Mouse (Mus musculus): ENCODE measurements at regions not wholly inside any gene's neighbourhood (a gene's known extent, or its start where the extent isn't known, plus 50 kb on each side); places are given as distances from the start of the nearest gene placed in this dataset.

DNA sequence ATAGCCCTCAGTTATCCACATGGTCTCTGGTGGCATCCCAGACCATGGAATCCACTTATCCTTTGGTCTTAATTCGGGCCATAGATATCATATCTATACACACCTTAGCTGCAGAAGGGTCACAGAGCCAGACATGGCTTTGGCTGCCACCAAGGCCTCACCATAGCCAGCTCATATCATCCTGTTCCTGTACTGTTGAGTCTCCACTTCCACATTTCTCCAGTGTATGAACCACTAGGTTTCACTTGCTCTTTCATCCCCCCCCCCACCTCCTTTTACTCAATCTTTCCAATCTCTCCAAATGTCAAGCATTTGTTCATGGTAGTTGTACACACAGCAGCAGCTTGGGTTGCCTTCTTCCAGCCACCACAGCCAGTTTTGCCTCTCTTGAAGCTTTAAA, 589.2 kb downstream of the 1190002N15Rik start:
- ATAC-seq (ENCODE audit: insufficient read depth), result no peak
- no peak overlapping the region for H3K4me3 ChIP-seq (ENCODE audit: insufficient read depth in 1 of 2, low read depth in 2 of 2, low read length in 2 of 2)
- no peak overlapping the region for H3K4me2 ChIP-seq (ENCODE audit: low read depth)
- 29% methylated on average over 1 of the region's 1 CpGs for WGBS (ENCODE audit: insufficient replicate concordance)
- DNase-seq (ENCODE audit: low read depth in 3 of 3, low spot score in 3 of 3), result no peak
- no peaks in the 10 kb centered on the region for H3K36me3 ChIP-seq (replicated peaks; ENCODE audit: control insufficient read depth, insufficient read depth, low read depth)
- TF ChIP-seq CTCF (IDR thresholded peaks at IDR 0.05; ENCODE audit: low read depth) (no peak), EP300 (IDR thresholded peaks at IDR 0.05; ENCODE audit: low read depth) (no peak)
- no peak overlapping the region for H3K27ac ChIP-seq
- H3K4me1 ChIP-seq (replicated peaks; ENCODE audit: control insufficient read depth in 2 of 2, insufficient read depth in 2 of 2, low read length in 1 of 2), result no peaks in the 10 kb centered on the region
- H3K27me3 ChIP-seq (ENCODE audit: control insufficient read depth, insufficient read depth, low read length), result no peaks in the 10 kb centered on the region
- H3K9ac ChIP-seq (replicated peaks), result no peak overlapping the region
- no peaks in the 10 kb centered on the region for H3K9me3 ChIP-seq (ENCODE audit: control insufficient read depth, low read length)

GRCm38 (mm10) chr9:93947053-93947452, 590.8 kb downstream of the 1190002N15Rik start:
- DNase-seq (ENCODE audit: low read depth in 3 of 3, low spot score in 3 of 3) (no peak), ATAC-seq (ENCODE audit: insufficient read depth) (no peak)
- no peak for TF ChIP-seq EP300 (IDR thresholded peaks at IDR 0.05; ENCODE audit: low read depth)
- no peak for TF ChIP-seq CTCF (IDR thresholded peaks at IDR 0.05; ENCODE audit: low read depth)
- H3K4me2 ChIP-seq (ENCODE audit: low read depth), result no peak overlapping the region
- no peak overlapping the region for H3K27ac ChIP-seq
- H3K4me1 ChIP-seq (replicated peaks; ENCODE audit: control insufficient read depth in 2 of 2, insufficient read depth in 2 of 2, low read length in 1 of 2), result no peaks in the 10 kb centered on the region
- no peak overlapping the region for H3K4me3 ChIP-seq (ENCODE audit: insufficient read depth in 1 of 2, low read depth in 2 of 2, low read length in 2 of 2)
- 59% methylated on average over 1 of the region's 1 CpGs for WGBS (ENCODE audit: insufficient replicate concordance)
- H3K36me3 ChIP-seq (replicated peaks; ENCODE audit: control insufficient read depth, insufficient read depth, low read depth), result no peaks in the 10 kb centered on the region
- H3K27me3 ChIP-seq (ENCODE audit: control insufficient read depth, insufficient read depth, low read length), result no peaks in the 10 kb centered on the region
- H3K9me3 ChIP-seq (ENCODE audit: control insufficient read depth, low read length), result no peaks in the 10 kb centered on the region
- no peak overlapping the region for H3K9ac ChIP-seq (replicated peaks)

DNA sequence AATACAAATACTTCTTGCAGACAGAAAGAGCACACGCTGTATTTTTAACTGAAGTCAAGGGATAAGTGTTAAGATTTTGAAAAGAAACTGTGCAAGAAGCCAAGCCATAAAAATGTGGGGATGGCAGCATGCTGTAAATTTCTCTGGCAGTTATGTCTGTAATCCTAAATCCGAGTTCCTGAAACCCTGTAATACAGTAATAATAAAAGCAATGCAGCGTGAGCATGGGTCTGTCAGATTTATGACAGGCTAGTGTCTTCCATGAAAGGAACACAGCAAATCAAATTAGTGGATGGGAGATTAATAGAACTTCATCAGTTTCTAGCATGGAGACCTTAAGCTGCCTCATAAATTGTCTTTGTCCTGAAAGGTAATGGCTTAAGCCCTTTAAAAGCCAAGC, 597.7 kb downstream of the 1190002N15Rik start:
- DNase-seq (ENCODE audit: low read depth in 3 of 3, low spot score in 3 of 3), result no peak
- no peaks in the 10 kb centered on the region for H3K36me3 ChIP-seq (replicated peaks; ENCODE audit: control insufficient read depth, insufficient read depth, low read depth)
- H3K9ac ChIP-seq (replicated peaks), result no peak overlapping the region
- H3K9me3 ChIP-seq (ENCODE audit: control insufficient read depth, low read length), result no peaks in the 10 kb centered on the region
- H3K27ac ChIP-seq, result no peak overlapping the region
- H3K27me3 ChIP-seq (ENCODE audit: control insufficient read depth, insufficient read depth, low read length), result no peaks in the 10 kb centered on the region
- 45% methylated on average over 3 of the region's 3 CpGs for WGBS (ENCODE audit: insufficient replicate concordance)
- TF ChIP-seq EP300 (IDR thresholded peaks at IDR 0.05; ENCODE audit: low read depth), result no peak
- TF ChIP-seq CTCF (IDR thresholded peaks at IDR 0.05; ENCODE audit: low read depth), result no peak
- no peak overlapping the region for H3K4me3 ChIP-seq (ENCODE audit: insufficient read depth in 1 of 2, low read depth in 2 of 2, low read length in 2 of 2)
- H3K4me1 ChIP-seq (replicated peaks; ENCODE audit: control insufficient read depth in 2 of 2, insufficient read depth in 2 of 2, low read length in 1 of 2), result no peaks in the 10 kb centered on the region
- ATAC-seq (ENCODE audit: insufficient read depth), result no peak
- H3K4me2 ChIP-seq (ENCODE audit: low read depth), result no peak overlapping the region

- no peak for DNase-seq (ENCODE audit: low read depth in 3 of 3, low spot score in 3 of 3)
- Histone ChIP-seq H3K4me1 (replicated peaks; ENCODE audit: control insufficient read depth in 2 of 2, insufficient read depth in 2 of 2, low read length in 1 of 2) (no peaks in the 10 kb centered on the region), H3K4me3 (ENCODE audit: insufficient read depth in 1 of 2, low read depth in 2 of 2, low read length in 2 of 2) (no peak overlapping the region), H3K9me3 (ENCODE audit: control insufficient read depth, low read length) (no peaks in the 10 kb centered on the region), H3K36me3 (replicated peaks; ENCODE audit: control insufficient read depth, insufficient read depth, low read depth) (no peaks in the 10 kb centered on the region), H3K4me2 (ENCODE audit: low read depth) (no peak overlapping the region), H3K27me3 (ENCODE audit: control insufficient read depth, insufficient read depth, low read length) (no peaks in the 10 kb centered on the region), H3K9ac (replicated peaks) (no peak overlapping the region), H3K27ac (no peak overlapping the region)
- WGBS (ENCODE audit: insufficient replicate concordance), result 43% methylated on average over 2 of the region's 2 CpGs
- ATAC-seq (ENCODE audit: insufficient read depth), result no peak
- TF ChIP-seq CTCF (IDR thresholded peaks at IDR 0.05; ENCODE audit: low read depth), result no peak
- TF ChIP-seq EP300 (IDR thresholded peaks at IDR 0.05; ENCODE audit: low read depth), result no peak
These were observed 607.2 kb downstream of the 1190002N15Rik start for GRCm38 (mm10) chr9:93930684-93931083.

DNA sequence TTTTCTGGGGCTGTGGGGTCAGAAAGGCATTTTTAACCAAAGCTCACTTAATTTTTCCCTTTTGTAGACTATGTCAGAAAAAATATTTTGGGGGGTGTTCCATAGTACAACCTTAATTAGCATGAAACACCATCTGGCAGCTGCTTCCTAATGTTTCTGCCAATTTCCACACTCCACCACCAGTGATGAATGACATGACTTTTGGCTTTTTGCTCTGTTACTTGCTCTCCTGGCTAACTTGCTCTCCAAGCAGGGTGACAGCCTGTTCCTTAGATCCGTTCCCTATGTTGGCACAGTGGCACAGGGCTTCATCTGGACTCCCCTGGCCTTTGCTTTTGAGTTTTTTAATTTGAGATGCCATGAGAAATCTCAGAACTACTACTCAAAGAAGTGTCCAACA, 648.6 kb downstream of the 1190002N15Rik start:
- no peak overlapping the region for H3K9ac ChIP-seq (replicated peaks)
- no peak for DNase-seq (ENCODE audit: low read depth in 3 of 3, low spot score in 3 of 3)
- no peaks in the 10 kb centered on the region for H3K36me3 ChIP-seq (replicated peaks; ENCODE audit: control insufficient read depth, insufficient read depth, low read depth)
- H3K4me2 ChIP-seq (ENCODE audit: low read depth), result no peak overlapping the region
- 33% methylated on average over 1 of the region's 1 CpGs for WGBS (ENCODE audit: insufficient replicate concordance)
- H3K27ac ChIP-seq, result no peak overlapping the region
- H3K9me3 ChIP-seq (ENCODE audit: control insufficient read depth, low read length), result no peaks in the 10 kb centered on the region
- no peak for ATAC-seq (ENCODE audit: insufficient read depth)
- H3K4me1 ChIP-seq (replicated peaks; ENCODE audit: control insufficient read depth in 2 of 2, insufficient read depth in 2 of 2, low read length in 1 of 2), result no peaks in the 10 kb centered on the region
- no peaks in the 10 kb centered on the region for H3K27me3 ChIP-seq (ENCODE audit: control insufficient read depth, insufficient read depth, low read length)
- no peak overlapping the region for H3K4me3 ChIP-seq (ENCODE audit: insufficient read depth in 1 of 2, low read depth in 2 of 2, low read length in 2 of 2)
- no peak for TF ChIP-seq CTCF (IDR thresholded peaks at IDR 0.05; ENCODE audit: low read depth)
- TF ChIP-seq EP300 (IDR thresholded peaks at IDR 0.05; ENCODE audit: low read depth), result no peak
